Comparison of ENCODE assay signal across 8 mouse cellular contexts in the genomic region with DNA sequence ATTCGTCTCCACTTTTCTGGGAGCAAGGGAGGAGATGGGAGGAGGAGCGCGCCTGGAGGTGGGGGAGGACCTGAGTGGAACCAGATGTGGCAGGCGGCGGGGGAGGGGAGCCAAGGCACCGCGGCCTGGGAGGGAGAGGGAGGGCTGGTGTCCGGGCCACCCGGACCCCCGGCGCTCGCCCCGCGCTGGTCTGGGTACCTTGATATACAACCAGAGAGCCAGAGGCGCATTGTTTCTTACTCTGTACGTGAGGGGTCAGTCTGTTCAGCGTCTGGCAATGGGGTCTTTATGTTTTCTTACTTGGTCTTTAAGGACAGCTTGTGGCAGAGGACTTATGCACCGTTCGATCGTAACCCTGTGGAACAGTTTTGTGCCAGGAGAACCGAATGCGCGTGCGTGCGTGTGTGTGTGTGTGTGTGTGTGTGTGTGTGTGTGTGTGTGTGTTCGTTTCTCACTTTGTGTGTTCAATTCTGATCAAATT. TPM values are rescaled to one million over a fixed set of nuclear protein-coding genes. Genes with fewer than 3 reads are reported as not detected.
DNase-seq lines count a peak whose midpoint lies in the region; ATAC-seq and TF ChIP-seq lines count a peak whose summit lies in the region.

No protein-coding gene starts in this region.

- ATAC-seq in embryonic facial prominence, embryonic 15.5 days (ENCODE audit: insufficient number of reproducible peaks, low FRiP score, low TSS enrichment, low read depth), result peak; percentile 27; the same call in 1 of the 2 replicates
- no peak; the same call in 1 of the 2 replicates for ATAC-seq in heart, postnatal 0 days (ENCODE audit: insufficient read depth, low read depth)
- peak; percentile 41 for ATAC-seq in limb, embryonic 12.5 days (ENCODE audit: insufficient number of reproducible peaks, insufficient read depth, low FRiP score, low TSS enrichment, low read depth)
- ATAC-seq in midbrain, embryonic 16.5 days, result no peak
- no peak for ATAC-seq in megakaryocyte progenitor cell, adult 5-6 weeks (replicated peaks; ENCODE audit: poor library complexity)
- ATAC-seq in megakaryocyte, adult 5-6 weeks (ENCODE audit: poor library complexity, severe bottlenecking), result no peak

- peak overlapping the region; percentile 82 for H3K4me3 ChIP-seq in embryonic facial prominence, embryonic 15.5 days (replicated peaks)
- H3K4me3 ChIP-seq in heart, postnatal 0 days (ENCODE audit: low read depth, low read length), result peak overlapping the region; percentile 54
- H3K4me3 ChIP-seq in limb, embryonic 12.5 days (replicated peaks), result peak overlapping the region; percentile 80
- peak overlapping the region; percentile 50 for H3K4me3 ChIP-seq in midbrain, embryonic 16.5 days (ENCODE audit: low read depth, low read length)

- under 1% methylated on average over 26 of the region's 26 CpGs for WGBS in embryonic facial prominence, embryonic 15.5 days
- 10% methylated on average over 25 of the region's 26 CpGs for WGBS in heart, postnatal 0 days
- under 1% methylated on average over 26 of the region's 26 CpGs for WGBS in limb, embryonic 12.5 days
- WGBS in midbrain, embryonic 16.5 days, result 1% methylated on average over 22 of the region's 26 CpGs

- peaks cover 52% of the 10 kb centered on the region for H3K4me1 ChIP-seq in embryonic facial prominence, embryonic 15.5 days
- peaks cover 15% of the 10 kb centered on the region; the same call in 1 of the 2 replicates for H3K4me1 ChIP-seq in heart, postnatal 0 days (ENCODE audit: control insufficient read depth, insufficient read depth)
- H3K4me1 ChIP-seq in limb, embryonic 12.5 days (replicated peaks), result peaks cover 54% of the 10 kb centered on the region
- H3K4me1 ChIP-seq in midbrain, embryonic 16.5 days (ENCODE audit: control insufficient read depth, insufficient read depth, low read length), result peaks cover 16% of the 10 kb centered on the region

- H3K36me3 ChIP-seq in embryonic facial prominence, embryonic 15.5 days, result peaks cover 16% of the 10 kb centered on the region; the same call in 1 of the 2 replicates
- H3K36me3 ChIP-seq in heart, postnatal 0 days (replicated peaks; ENCODE audit: control insufficient read depth, insufficient read depth, low read length), result 0 out of 2 replicates have a peak, but pooled peaks cover under 1% of the 10 kb centered on the region
- peaks cover 32% of the 10 kb centered on the region for H3K36me3 ChIP-seq in limb, embryonic 12.5 days
- no peaks in the 10 kb centered on the region for H3K36me3 ChIP-seq in midbrain, embryonic 16.5 days (ENCODE audit: control insufficient read depth, insufficient read depth, low read length)

- peak; percentile 98 for DNase-seq in heart, adult 11 months
- no peak for DNase-seq in heart, adult 8-10 months (ENCODE audit: low spot score)
- peak; percentile 36 for DNase-seq in heart, postnatal 0 days (ENCODE audit: low spot score)

- H3K27me3 ChIP-seq in embryonic facial prominence, embryonic 15.5 days, result no peaks in the 10 kb centered on the region
- H3K27me3 ChIP-seq in heart, postnatal 0 days (ENCODE audit: control insufficient read depth, insufficient read depth, low read length), result peaks cover 14% of the 10 kb centered on the region
- H3K27me3 ChIP-seq in limb, embryonic 12.5 days, result no peaks in the 10 kb centered on the region
- peaks cover 10% of the 10 kb centered on the region for H3K27me3 ChIP-seq in midbrain, embryonic 16.5 days (ENCODE audit: control insufficient read depth, insufficient read depth, low read depth, low read length)

- no peak for TF ChIP-seq CTCF in heart, postnatal 0 days (IDR thresholded peaks at IDR 0.05; ENCODE audit: low read depth)

- TF ChIP-seq EP300 in heart, postnatal 0 days (IDR thresholded peaks at IDR 0.05; ENCODE audit: low read depth), result no peak

- peak overlapping the region; percentile 97 for H3K27ac ChIP-seq in embryonic facial prominence, embryonic 15.5 days (replicated peaks)
- peak overlapping the region; percentile 78 for H3K27ac ChIP-seq in heart, postnatal 0 days (ENCODE audit: low read depth)
- H3K27ac ChIP-seq in limb, embryonic 12.5 days, result peak overlapping the region; percentile 99
- H3K27ac ChIP-seq in midbrain, embryonic 16.5 days (ENCODE audit: low read length), result no peak overlapping the region

- peak overlapping the region; percentile 56 for H3K4me2 ChIP-seq in embryonic facial prominence, embryonic 15.5 days (replicated peaks)
- peak overlapping the region; percentile 74 for H3K4me2 ChIP-seq in heart, postnatal 0 days (ENCODE audit: low read depth, low read length)
- peak overlapping the region; percentile 90 for H3K4me2 ChIP-seq in limb, embryonic 12.5 days
- peak overlapping the region; percentile 100 for H3K4me2 ChIP-seq in midbrain, embryonic 16.5 days (ENCODE audit: low read length)

- H3K9ac ChIP-seq in embryonic facial prominence, embryonic 15.5 days, result peak overlapping the region; percentile 82
- H3K9ac ChIP-seq in heart, postnatal 0 days (replicated peaks; ENCODE audit: low read depth, low read length), result peak overlapping the region; percentile 34; the same call in 1 of the 2 replicates
- peak overlapping the region; percentile 93 for H3K9ac ChIP-seq in limb, embryonic 12.5 days (replicated peaks)
- H3K9ac ChIP-seq in midbrain, embryonic 16.5 days (ENCODE audit: low read depth, low read length), result peak overlapping the region; percentile 47; the same call in 1 of the 2 replicates

- no peaks in the 10 kb centered on the region for H3K9me3 ChIP-seq in embryonic facial prominence, embryonic 15.5 days (replicated peaks)
- H3K9me3 ChIP-seq in heart, postnatal 0 days (replicated peaks; ENCODE audit: control insufficient read depth, low read length), result no peaks in the 10 kb centered on the region
- no peaks in the 10 kb centered on the region for H3K9me3 ChIP-seq in limb, embryonic 12.5 days
- H3K9me3 ChIP-seq in midbrain, embryonic 16.5 days (replicated peaks; ENCODE audit: control insufficient read depth, low read length, poor library complexity, severe bottlenecking), result no peaks in the 10 kb centered on the region

RNA-seq across cellular contexts. Expression of gene Mrc2, which starts 0.7 kb away (rescaled TPM):
- total RNA-seq in heart, adult 8-10 months (2022), result 10 to 100 TPM in 3 of 4 experiments, 1 to 10 TPM in 1; 9.8 to 13.3 (median 13.0) TPM
- polyA plus RNA-seq in embryonic facial prominence, embryonic 15.5 days (2015; fragmentation: Nextera tagmentation; extraction: Ambion mirVana), result 34.5 and 35.7 TPM in 2 replicates
- total RNA-seq in heart, postnatal 0 days (2014; rRNA removed; ENCODE audit: low replicate concordance), result 22.6 and 32.2 TPM in 2 replicates
- polyA plus RNA-seq in heart, postnatal 0 days (2015; fragmentation: Nextera tagmentation; extraction: Ambion mirVana), result 3.0 and 3.1 TPM in 2 replicates
- polyA plus RNA-seq in limb, embryonic 12.5 days (2016; fragmentation: Nextera tagmentation; extraction: Ambion mirVana), result 35.0 and 37.3 TPM in 2 replicates
- polyA plus RNA-seq in midbrain, embryonic 16.5 days (2015; fragmentation: Nextera tagmentation; extraction: Ambion mirVana), result 3.8 and 4.5 TPM in 2 replicates
- not detected in 2 replicates for total RNA-seq in megakaryocyte progenitor cell, adult 5-6 weeks (2015)
- total RNA-seq in megakaryocyte progenitor cell, adult 5-6 weeks (2017), result 0.41 TPM in 1 of 2 replicates, not detected in the other
- not detected in 2 replicates for total RNA-seq in megakaryocyte, adult 5-6 weeks (2015)
- total RNA-seq in megakaryocyte, adult 5-6 weeks (2017), result 0.11 TPM in 1 of 2 replicates, not detected in the other

Comparison
In these comparisons a context has a peak if more than half of its experiments do, and no peak if none do; other contexts are left out.
1. ATAC-seq: peak in embryonic facial prominence, embryonic 15.5 days (single experiment) and limb, embryonic 12.5 days (single experiment); none in heart, postnatal 0 days (single experiment), midbrain, embryonic 16.5 days (single experiment), megakaryocyte progenitor cell, adult 5-6 weeks (single experiment) and megakaryocyte, adult 5-6 weeks (single experiment).
2. H3K9ac ChIP-seq: peak in every context shown above with its lines; median percentile 93 in limb, embryonic 12.5 days; 82 in embryonic facial prominence, embryonic 15.5 days; 47 in midbrain, embryonic 16.5 days; 34 in heart, postnatal 0 days.
3. RNA of gene Mrc2, which starts 0.7 kb away (total RNA-seq): 22.6 to 32.2 TPM in heart, postnatal 0 days and 9.8 to 13.3 TPM in heart, adult 8-10 months; 0.11 TPM in megakaryocyte, adult 5-6 weeks and 0.41 TPM in megakaryocyte progenitor cell, adult 5-6 weeks; every median in the first group is over 4 times any median in the second.
4. Peak in every context shown above with its lines, with median percentiles within 50 percentile points of each other: H3K4me2 ChIP-seq and H3K4me3 ChIP-seq.